Mouse (Mus musculus) liver, embryonic 11.5 days (tissue): ENCODE measurements around the gene Fgfrl1. TPM values are rescaled to one million over a fixed set of nuclear protein-coding genes. Genes with fewer than 3 reads are reported as not detected.

Source experiments
- ATAC-seq: fragments of 200-750 bp; cut with Nextera tagmentation; replicated peaks from 2 replicates; pipeline ENCODE4 v1.8.0; 2017; ENCODE audit warnings: moderate number of reproducible peaks, mild to moderate bottlenecking, moderate TSS enrichment, moderate library complexity; ENCODE audit not compliant: low FRiP score
- DNase-seq: peaks from one replicate; pipeline ENCODE4 v3.0.0-alpha.2; 2017; ENCODE audit warnings: low spot score
- H3K27ac ChIP-seq: fragments of 300-500 bp; sonication (generic); 2 replicates; pipeline ENCODE4 v1.5.1; 2014; ENCODE audit warnings: mild to moderate bottlenecking, low read depth, low read length, control low read depth
- H3K27me3 ChIP-seq: fragments of 300-500 bp; sonication (generic); replicated peaks from 2 replicates; pipeline ENCODE4 v1.6.1; 2014; ENCODE audit warnings: low read length, mixed read lengths; ENCODE audit not compliant: control insufficient read depth, insufficient read depth
- H3K36me3 ChIP-seq: fragments of 300-500 bp; sonication (generic); 2 replicates; pipeline ENCODE4 v1.6.1; 2014; ENCODE audit warnings: mild to moderate bottlenecking, low read length, moderate library complexity, mixed read lengths; ENCODE audit not compliant: control insufficient read depth, insufficient read depth
- H3K4me1 ChIP-seq: fragments of 300-500 bp; sonication (generic); replicated peaks from 2 replicates; pipeline ENCODE4 v1.6.1; 2014; ENCODE audit warnings: low read length, mixed read lengths; ENCODE audit not compliant: control insufficient read depth, insufficient read depth
- H3K4me2 ChIP-seq: fragments of 300-500 bp; sonication (generic); 2 replicates; pipeline ENCODE4 v1.6.1; 2014; ENCODE audit warnings: mild to moderate bottlenecking, control low read depth, moderate library complexity
- H3K4me3 ChIP-seq: fragments of 300-500 bp; sonication (generic); 2 replicates; pipeline ENCODE4 v1.5.1; 2014; ENCODE audit warnings: low read depth, low read length, control low read depth
- H3K9ac ChIP-seq: fragments of 300-500 bp; sonication (generic); 2 replicates; pipeline ENCODE4 v1.6.1; 2014; ENCODE audit warnings: low read depth, low read length, control low read depth
- H3K9me3 ChIP-seq: fragments of 300-500 bp; sonication (generic); 2 replicates; pipeline ENCODE4 v1.6.1; 2016; ENCODE audit warnings: low read length, inconsistent platforms, mixed read lengths; ENCODE audit not compliant: control insufficient read depth
- WGBS: fragments of 180-500 bp; shearing (Covaris S2); extraction: QIAGEN DNeasy Blood & Tissue Kit; methylation state at CpG from one replicate; pipeline ENCODE4 v1.1.7; 2014; 5-methylcytosine and 5-hydroxymethylcytosine counted together
- polyA plus RNA-seq: library from polyadenylated mRNA; unstranded; fragments of >200 nt; fragmentation: Nextera tagmentation; extraction: Ambion mirVana; gene quantifications from 2 replicates; pipeline ENCODE4 v1.2.1, GENCODE M21; 2014

Fgfrl1 gene
- 21.3 and 22.1 TPM in 2 replicates for polyA plus RNA-seq

GRCm38 (mm10) chr5:108692271-108692670 is at the start of gene Fgfrl1:
Gene Fgfrl1 (plus strand): TSS chr5:108692382.
- no peak within 1 kb of the TSS for H3K27ac ChIP-seq
- H3K4me3 ChIP-seq, result peak within 1 kb of the TSS; percentile 97
- ATAC-seq, result 0 out of 2 replicates have a peak, but pooled peaks have one; percentile 19
- peak within 1 kb of the TSS; percentile 52 for H3K9ac ChIP-seq
- peak; percentile 67 for DNase-seq
- peak within 1 kb of the TSS; percentile 93 for H3K4me2 ChIP-seq
- no peaks in the 10 kb centered on the region for H3K9me3 ChIP-seq
- H3K27me3 ChIP-seq, result peaks cover 3% of the 10 kb centered on the region; the same call in 1 of the 2 replicates
- no peaks in the 10 kb centered on the region for H3K36me3 ChIP-seq
- 4% methylated on average over 16 of the region's 18 CpGs for WGBS
- H3K4me1 ChIP-seq, result peaks cover 29% of the 10 kb centered on the region

GRCm38 (mm10) chr5:108643674-108644073 is 48.5 kb upstream of the Fgfrl1 start:
- DNase-seq (no peak), ATAC-seq (no peak)
- Histone ChIP-seq H3K9ac (no peak overlapping the region), H3K27me3 (no peaks in the 10 kb centered on the region), H3K36me3 (peaks cover 23% of the 10 kb centered on the region), H3K9me3 (no peaks in the 10 kb centered on the region), H3K4me1 (no peaks in the 10 kb centered on the region), H3K27ac (no peak overlapping the region), H3K4me2 (no peak overlapping the region), H3K4me3 (no peak overlapping the region)
- 72% methylated on average over 2 of the region's 2 CpGs for WGBS

- no peaks in the 10 kb centered on the region for H3K9me3 ChIP-seq
- no peak overlapping the region for H3K9ac ChIP-seq
- H3K27ac ChIP-seq, result no peak overlapping the region
- no peak for DNase-seq
- no peak overlapping the region for H3K4me3 ChIP-seq
- ATAC-seq, result no peak
- WGBS, result 87% methylated on average over 9 of the region's 9 CpGs
- H3K36me3 ChIP-seq, result peaks cover 23% of the 10 kb centered on the region
- H3K27me3 ChIP-seq, result no peaks in the 10 kb centered on the region
- no peak overlapping the region for H3K4me2 ChIP-seq
- no peaks in the 10 kb centered on the region for H3K4me1 ChIP-seq
Measured at GRCm38 (mm10) chr5:108645651-108646342, 46.4 kb upstream of the Fgfrl1 start.

- no peak overlapping the region for H3K27ac ChIP-seq
- no peaks in the 10 kb centered on the region for H3K9me3 ChIP-seq
- H3K9ac ChIP-seq, result no peak overlapping the region
- no peaks in the 10 kb centered on the region for H3K4me1 ChIP-seq
- peaks cover 23% of the 10 kb centered on the region for H3K36me3 ChIP-seq
- H3K27me3 ChIP-seq, result no peaks in the 10 kb centered on the region
- no peak for ATAC-seq
- WGBS, result 93% methylated on average over 3 of the region's 3 CpGs
- H3K4me2 ChIP-seq, result no peak overlapping the region
- no peak overlapping the region for H3K4me3 ChIP-seq
- DNase-seq, result no peak
Measured at GRCm38 (mm10) chr5:108646343-108646660, 45.9 kb upstream of the Fgfrl1 start.

GRCm38 (mm10) chr5:108647311-108647710 is 44.9 kb upstream of the Fgfrl1 start:
- H3K36me3 ChIP-seq, result peaks cover 25% of the 10 kb centered on the region

GRCm38 (mm10) chr5:108647820-108648465 is 44.2 kb upstream of the Fgfrl1 start:
- no peak overlapping the region for H3K9ac ChIP-seq
- no peak overlapping the region for H3K4me3 ChIP-seq
- peaks cover 30% of the 10 kb centered on the region for H3K36me3 ChIP-seq
- no peak overlapping the region for H3K4me2 ChIP-seq
- no peaks in the 10 kb centered on the region for H3K9me3 ChIP-seq
- ATAC-seq (no peak), DNase-seq (peak; percentile 26)
- no peak overlapping the region for H3K27ac ChIP-seq
- 83% methylated on average over 2 of the region's 2 CpGs for WGBS
- no peaks in the 10 kb centered on the region for H3K4me1 ChIP-seq
- H3K27me3 ChIP-seq, result no peaks in the 10 kb centered on the region

More at GRCm38 (mm10) chr5:108647311-108647710, 44.9 kb upstream of the Fgfrl1 start:
- H3K9me3 ChIP-seq, result no peaks in the 10 kb centered on the region
- H3K4me2 ChIP-seq, result no peak overlapping the region
- no peak overlapping the region for H3K4me3 ChIP-seq
- H3K27me3 ChIP-seq, result no peaks in the 10 kb centered on the region
- H3K9ac ChIP-seq, result no peak overlapping the region
- ATAC-seq, result no peak
- no peak overlapping the region for H3K27ac ChIP-seq
- 94% methylated on average over 2 of the region's 2 CpGs for WGBS
- no peak for DNase-seq
- H3K4me1 ChIP-seq, result no peaks in the 10 kb centered on the region

GRCm38 (mm10) chr5:108648937-108649576 is 43.1 kb upstream of the Fgfrl1 start:
- Histone ChIP-seq H3K4me3 (no peak overlapping the region), H3K27ac (no peak overlapping the region), H3K9ac (no peak overlapping the region), H3K4me1 (no peaks in the 10 kb centered on the region), H3K27me3 (no peaks in the 10 kb centered on the region), H3K4me2 (no peak overlapping the region), H3K36me3 (peaks cover 31% of the 10 kb centered on the region), H3K9me3 (no peaks in the 10 kb centered on the region)
- DNase-seq (peak; percentile 30), ATAC-seq (no peak)
- WGBS, result 91% methylated on average over 11 of the region's 11 CpGs

- Histone ChIP-seq H3K4me1 (no peaks in the 10 kb centered on the region), H3K36me3 (peaks cover 37% of the 10 kb centered on the region), H3K4me3 (no peak overlapping the region), H3K4me2 (no peak overlapping the region), H3K9ac (no peak overlapping the region), H3K27ac (no peak overlapping the region), H3K9me3 (no peaks in the 10 kb centered on the region), H3K27me3 (no peaks in the 10 kb centered on the region)
- 83% methylated on average over 7 of the region's 7 CpGs for WGBS
- ATAC-seq, result no peak
- DNase-seq, result no peak
Measured at GRCm38 (mm10) chr5:108650341-108650740, 41.8 kb upstream of the Fgfrl1 start.
